Mouse (Mus musculus) left cerebral cortex, postnatal 25 days (tissue): ENCODE data around the gene Rassf1. TPM values are rescaled to one million over a fixed set of nuclear protein-coding genes. Genes with fewer than 3 reads are reported as not detected.

Experiments used
- DNase-seq, 2 experiments: peaks; one replicate each; pipeline ENCODE4 v3.0.0; 2022; ENCODE audit warnings: low spot score in 2 of 2, mixed read lengths in 1 of 2
- intact Hi-C: fragments of 180-260 bp; cut with DNase I; formaldehyde crosslinking; loops from one replicate; pipeline ENCODE4 v1.15.1; 2025
- total RNA-seq, 2 experiments: library from RNA; stranded (reverse); gene quantifications; 2 replicates each; pipeline ENCODE4 v1.2.3; 2021

Rassf1 gene
- total RNA-seq, 2 experiments from 2014 or later: 14.3 to 17.4 TPM

GRCm38 (mm10) chr9:107594281-107595062 is 43.1 kb downstream of the Rassf1 start:
- no peak for DNase-seq

GRCm38 (mm10) chr9:107596619-107597569 is 45.5 kb downstream of the Rassf1 start:
- intact Hi-C loops: no loop called here

More at GRCm38 (mm10) chr9:107594281-107595062, 43.1 kb downstream of the Rassf1 start:
- intact Hi-C loops: no loop called here

GRCm38 (mm10) chr9:107598385-107598784 is 47.0 kb downstream of the Rassf1 start:
- intact Hi-C loops: no loop called here
- DNase-seq: no peak

More at GRCm38 (mm10) chr9:107596619-107597569, 45.5 kb downstream of the Rassf1 start:
- DNase-seq: no peak

GRCm38 (mm10) chr9:107599433-107599832 is 48.1 kb downstream of the Rassf1 start:
- intact Hi-C loops: no loop called here

GRCm38 (mm10) chr9:107599842-107600241 is 48.5 kb downstream of the Rassf1 start:
- peak in 1 of 2 experiments; percentile 69 for DNase-seq
- intact Hi-C loops: loop anchor here (5.0 kb wide), 1 partner anchor 137 kb away; no protein-coding TSS in a partner anchor

More at GRCm38 (mm10) chr9:107599433-107599832, 48.1 kb downstream of the Rassf1 start:
- no peak for DNase-seq

- intact Hi-C loops: loop anchor here (5.0 kb wide), 1 partner anchor 137 kb away; no protein-coding TSS in a partner anchor
- DNase-seq: no peak
Measured at GRCm38 (mm10) chr9:107600745-107601144, 49.4 kb downstream of the Rassf1 start.

- DNase-seq: no peak
- intact Hi-C loops: loop anchor here (5.0 kb wide), 1 partner anchor 136 kb away; no protein-coding TSS in a partner anchor
Measured at GRCm38 (mm10) chr9:107601275-107601674, 49.9 kb downstream of the Rassf1 start.

GRCm38 (mm10) chr9:107602068-107602648 is 50.8 kb downstream of the Rassf1 start:
- intact Hi-C loops: loop anchor here (1.0 to 5.0 kb wide), 3 partner anchors 42 to 135 kb away; no protein-coding TSS in a partner anchor
- DNase-seq: peak; percentile 86 to 90

- no peak for DNase-seq
- intact Hi-C loops: loop anchor here (5.0 kb wide), 1 partner anchor 134 kb away; no protein-coding TSS in a partner anchor
Measured at GRCm38 (mm10) chr9:107603251-107603650, 51.9 kb downstream of the Rassf1 start.

GRCm38 (mm10) chr9:107605041-107605661 is 53.8 kb downstream of the Rassf1 start:
- no peak for DNase-seq
- intact Hi-C loops: no loop called here

GRCm38 (mm10) chr9:107606591-107606990 is 55.2 kb downstream of the Rassf1 start:
- DNase-seq: no peak

GRCm38 (mm10) chr9:107607036-107607435 is 55.7 kb downstream of the Rassf1 start:
- no peak for DNase-seq
- intact Hi-C loops: no loop called here

More at GRCm38 (mm10) chr9:107606591-107606990, 55.2 kb downstream of the Rassf1 start:
- intact Hi-C loops: no loop called here

- DNase-seq: no peak
- intact Hi-C loops: no loop called here
Measured at GRCm38 (mm10) chr9:107607653-107608245, 56.4 kb downstream of the Rassf1 start.

- intact Hi-C loops: no loop called here
- no peak for DNase-seq
Measured at GRCm38 (mm10) chr9:107608741-107609432, 57.5 kb downstream of the Rassf1 start, which contains the start of gene Sema3b. Gene Sema3b (minus strand): TSS chr9:107609229.

- intact Hi-C loops: no loop called here
- DNase-seq: no peak
Measured at GRCm38 (mm10) chr9:107609433-107609830, 58.1 kb downstream of the Rassf1 start.

GRCm38 (mm10) chr9:107611456-107612190 is 60.3 kb downstream of the Rassf1 start:
- DNase-seq: peak in 1 of 2 experiments; percentile 78
- intact Hi-C loops: no loop called here
